Mouse (Mus musculus): Measurements from ENCODE around the gene Mup2. TPM values are rescaled to one million over a fixed set of nuclear protein-coding genes. Genes with fewer than 3 reads are reported as not detected.
"Not testable (repeated sequence)": the region's sequence is repeated elsewhere in the genome, so short reads cannot be mapped to it uniquely, and the experiment has no call there.

The Mup2 gene
- total RNA-seq (2014; fragmentation: Nextera tagmentation) (not detected in 2 replicates), total RNA-seq (2017) (not detected in 2 replicates), polyA plus RNA-seq (2012) (not detected in 2 replicates)

DNA sequence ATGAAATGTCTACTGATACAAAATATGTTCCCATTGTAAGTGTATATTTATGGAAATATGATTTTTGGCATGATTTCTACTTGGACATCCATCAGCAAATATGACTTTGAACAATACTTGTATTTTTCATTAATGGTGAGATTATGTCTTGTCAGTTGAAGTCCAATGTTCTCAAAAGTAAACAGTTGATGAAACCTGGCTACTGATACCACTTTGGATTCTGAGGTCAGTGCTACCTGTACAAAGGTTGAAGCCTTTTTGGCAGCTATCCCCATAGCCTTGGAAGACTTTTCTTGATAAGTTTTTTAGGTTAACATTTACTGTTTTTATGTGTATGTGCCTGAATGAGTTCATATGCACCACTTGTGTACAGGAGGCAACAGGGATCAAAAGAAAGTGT is at the start of gene Mup2:
Gene Mup2 (minus strand): TSS at position 101 of the 400 bp plus-strand sequence.
- H3K9me3 ChIP-seq (replicated peaks); H3K36me3 ChIP-seq (replicated peaks): not testable (repeated sequence)

More for the DNA sequence above, at the start of gene Mup2:
- H3K27me3 ChIP-seq (ENCODE audit: insufficient read depth, low read length); H3K4me3 ChIP-seq (ENCODE audit: low read depth, low read length); H3K4me1 ChIP-seq (ENCODE audit: insufficient read depth, low read depth, low read length); DNase-seq (ENCODE audit: low spot score); ATAC-seq (ENCODE audit: extremely low read depth, insufficient number of reproducible peaks, low FRiP score, poor library complexity, severe bottlenecking): not testable (repeated sequence)

Other genes starting within 250 kb of the Mup2 start
- not detected in 2 replicates for gene Slc46a2, start 239.2 kb downstream of the Mup2 start, total RNA-seq (2014; fragmentation: Nextera tagmentation)
- 0.05 and 0.06 TPM in 2 replicates for gene Slc46a2, start 239.2 kb downstream of the Mup2 start, total RNA-seq (2017)
- gene Slc46a2, start 239.2 kb downstream of the Mup2 start, polyA plus RNA-seq (2012) = not detected in 2 replicates
- gene Mup4, start 193.6 kb downstream of the Mup2 start, total RNA-seq (2014; fragmentation: Nextera tagmentation) = not detected in 2 replicates
- not detected in 2 replicates for gene Mup4, start 193.6 kb downstream of the Mup2 start, total RNA-seq (2017)
- not detected in 2 replicates for gene Mup4, start 193.6 kb downstream of the Mup2 start, polyA plus RNA-seq (2012)
- gene Mup6, start 190.0 kb downstream of the Mup2 start, total RNA-seq (2014; fragmentation: Nextera tagmentation) = not detected in 2 replicates
- gene Mup6, start 190.0 kb downstream of the Mup2 start, total RNA-seq (2017) = not detected in 2 replicates
- not detected in 2 replicates for gene Mup6, start 190.0 kb downstream of the Mup2 start, polyA plus RNA-seq (2012)
- gene Mup7, start 83.8 kb downstream of the Mup2 start, total RNA-seq (2014; fragmentation: Nextera tagmentation) = not detected in 2 replicates
- gene Mup7, start 83.8 kb downstream of the Mup2 start, total RNA-seq (2017) = not detected in 2 replicates
- gene Mup7, start 83.8 kb downstream of the Mup2 start, polyA plus RNA-seq (2012) = not detected in 2 replicates
- not detected in 2 replicates for gene Mup8, start 68.3 kb upstream of the Mup2 start, total RNA-seq (2014; fragmentation: Nextera tagmentation)
- gene Mup8, start 68.3 kb upstream of the Mup2 start, total RNA-seq (2017) = not detected in 2 replicates
- not detected in 2 replicates for gene Mup8, start 68.3 kb upstream of the Mup2 start, polyA plus RNA-seq (2012)